Mouse (Mus musculus): ENCODE measurements at regions not wholly inside any gene's neighbourhood (a gene's known extent, or its start where the extent isn't known, plus 50 kb on each side); places are given as distances from the start of the nearest gene placed in this dataset.

- H3K4me2 ChIP-seq (ENCODE audit: low read depth, low read length), result no peak overlapping the region
- WGBS (ENCODE audit: insufficient replicate concordance), result 49% methylated on average over 4 of the region's 4 CpGs
- no peaks in the 10 kb centered on the region for H3K27me3 ChIP-seq (ENCODE audit: control insufficient read depth, insufficient read depth, low read depth, low read length)
- ATAC-seq (ENCODE audit: low read depth), result no peak
- H3K4me1 ChIP-seq (ENCODE audit: control insufficient read depth, low read depth, low read length), result no peaks in the 10 kb centered on the region
- H3K36me3 ChIP-seq (ENCODE audit: control insufficient read depth, insufficient read depth), result no peaks in the 10 kb centered on the region
- H3K27ac ChIP-seq (ENCODE audit: low read length), result no peak overlapping the region
- H3K4me3 ChIP-seq (ENCODE audit: low read depth, low read length), result no peak overlapping the region
- H3K9ac ChIP-seq (ENCODE audit: low read depth, low read length), result no peak overlapping the region
- no peaks in the 10 kb centered on the region for H3K9me3 ChIP-seq (replicated peaks; ENCODE audit: control insufficient read depth, low read length)
These were observed 118.9 kb upstream of the Tbl1x start for GRCm38 (mm10) chrX:77391760-77392446.

GRCm38 (mm10) chrX:77406896-77407295 lies 103.9 kb upstream of the Tbl1x start:
- Histone ChIP-seq H3K4me2 (ENCODE audit: low read depth, low read length) (no peak overlapping the region), H3K9me3 (replicated peaks; ENCODE audit: control insufficient read depth, low read length) (no peaks in the 10 kb centered on the region), H3K36me3 (ENCODE audit: control insufficient read depth, insufficient read depth) (no peaks in the 10 kb centered on the region), H3K9ac (ENCODE audit: low read depth, low read length) (no peak overlapping the region), H3K4me3 (ENCODE audit: low read depth, low read length) (no peak overlapping the region), H3K4me1 (ENCODE audit: control insufficient read depth, low read depth, low read length) (no peaks in the 10 kb centered on the region), H3K27me3 (ENCODE audit: control insufficient read depth, insufficient read depth, low read depth, low read length) (no peaks in the 10 kb centered on the region), H3K27ac (ENCODE audit: low read length) (no peak overlapping the region)
- WGBS (ENCODE audit: insufficient replicate concordance), result 58% methylated on average over 3 of the region's 3 CpGs
- no peak for ATAC-seq (ENCODE audit: low read depth)

GRCm38 (mm10) chrX:77407925-77408324 lies 102.9 kb upstream of the Tbl1x start:
- H3K4me2 ChIP-seq (ENCODE audit: low read depth, low read length), result no peak overlapping the region
- WGBS (ENCODE audit: insufficient replicate concordance), result 47% methylated on average over 3 of the region's 3 CpGs
- H3K36me3 ChIP-seq (ENCODE audit: control insufficient read depth, insufficient read depth), result no peaks in the 10 kb centered on the region
- H3K4me1 ChIP-seq (ENCODE audit: control insufficient read depth, low read depth, low read length), result no peaks in the 10 kb centered on the region
- no peak overlapping the region for H3K4me3 ChIP-seq (ENCODE audit: low read depth, low read length)
- H3K27me3 ChIP-seq (ENCODE audit: control insufficient read depth, insufficient read depth, low read depth, low read length), result no peaks in the 10 kb centered on the region
- no peak for ATAC-seq (ENCODE audit: low read depth)
- no peak overlapping the region for H3K27ac ChIP-seq (ENCODE audit: low read length)
- H3K9me3 ChIP-seq (replicated peaks; ENCODE audit: control insufficient read depth, low read length), result no peaks in the 10 kb centered on the region
- H3K9ac ChIP-seq (ENCODE audit: low read depth, low read length), result no peak overlapping the region

- H3K4me1 ChIP-seq (ENCODE audit: control insufficient read depth, low read depth, low read length), result no peaks in the 10 kb centered on the region
- no peak for ATAC-seq (ENCODE audit: low read depth)
- no peak overlapping the region for H3K4me3 ChIP-seq (ENCODE audit: low read depth, low read length)
- 58% methylated on average over 7 of the region's 7 CpGs for WGBS (ENCODE audit: insufficient replicate concordance)
- no peak overlapping the region for H3K9ac ChIP-seq (ENCODE audit: low read depth, low read length)
- H3K27ac ChIP-seq (ENCODE audit: low read length), result no peak overlapping the region
- no peaks in the 10 kb centered on the region for H3K9me3 ChIP-seq (replicated peaks; ENCODE audit: control insufficient read depth, low read length)
- no peak overlapping the region for H3K4me2 ChIP-seq (ENCODE audit: low read depth, low read length)
- no peaks in the 10 kb centered on the region for H3K27me3 ChIP-seq (ENCODE audit: control insufficient read depth, insufficient read depth, low read depth, low read length)
- no peaks in the 10 kb centered on the region for H3K36me3 ChIP-seq (ENCODE audit: control insufficient read depth, insufficient read depth)
These were observed 101.4 kb upstream of the Tbl1x start for GRCm38 (mm10) chrX:77409370-77409769.

- no peak for ATAC-seq (ENCODE audit: low read depth)
- Histone ChIP-seq H3K4me3 (ENCODE audit: low read depth, low read length) (no peak overlapping the region), H3K9me3 (replicated peaks; ENCODE audit: control insufficient read depth, low read length) (no peaks in the 10 kb centered on the region), H3K4me1 (ENCODE audit: control insufficient read depth, low read depth, low read length) (no peaks in the 10 kb centered on the region), H3K27ac (ENCODE audit: low read length) (no peak overlapping the region), H3K4me2 (ENCODE audit: low read depth, low read length) (no peak overlapping the region), H3K9ac (ENCODE audit: low read depth, low read length) (no peak overlapping the region), H3K36me3 (ENCODE audit: control insufficient read depth, insufficient read depth) (no peaks in the 10 kb centered on the region), H3K27me3 (ENCODE audit: control insufficient read depth, insufficient read depth, low read depth, low read length) (no peaks in the 10 kb centered on the region)
These were observed 100.0 kb upstream of the Tbl1x start for GRCm38 (mm10) chrX:77410812-77411211.

GRCm38 (mm10) chrX:77414156-77414555 lies 96.7 kb upstream of the Tbl1x start:
- H3K27me3 ChIP-seq (ENCODE audit: control insufficient read depth, insufficient read depth, low read depth, low read length), result no peaks in the 10 kb centered on the region
- no peaks in the 10 kb centered on the region for H3K36me3 ChIP-seq (ENCODE audit: control insufficient read depth, insufficient read depth)
- H3K27ac ChIP-seq (ENCODE audit: low read length), result no peak overlapping the region
- no peak overlapping the region for H3K9ac ChIP-seq (ENCODE audit: low read depth, low read length)
- no peak overlapping the region for H3K4me2 ChIP-seq (ENCODE audit: low read depth, low read length)
- no peaks in the 10 kb centered on the region for H3K4me1 ChIP-seq (ENCODE audit: control insufficient read depth, low read depth, low read length)
- H3K4me3 ChIP-seq (ENCODE audit: low read depth, low read length), result no peak overlapping the region
- no peaks in the 10 kb centered on the region for H3K9me3 ChIP-seq (replicated peaks; ENCODE audit: control insufficient read depth, low read length)
- ATAC-seq (ENCODE audit: low read depth), result no peak

GRCm38 (mm10) chrX:77417766-77418165 lies 93.0 kb upstream of the Tbl1x start:
- Histone ChIP-seq H3K4me3 (ENCODE audit: low read depth, low read length) (no peak overlapping the region), H3K27me3 (ENCODE audit: control insufficient read depth, insufficient read depth, low read depth, low read length) (no peaks in the 10 kb centered on the region), H3K4me1 (ENCODE audit: control insufficient read depth, low read depth, low read length) (no peaks in the 10 kb centered on the region), H3K27ac (ENCODE audit: low read length) (no peak overlapping the region), H3K9me3 (replicated peaks; ENCODE audit: control insufficient read depth, low read length) (no peaks in the 10 kb centered on the region), H3K9ac (ENCODE audit: low read depth, low read length) (no peak overlapping the region), H3K4me2 (ENCODE audit: low read depth, low read length) (no peak overlapping the region), H3K36me3 (ENCODE audit: control insufficient read depth, insufficient read depth) (no peaks in the 10 kb centered on the region)
- no peak for ATAC-seq (ENCODE audit: low read depth)

- H3K4me3 ChIP-seq (ENCODE audit: low read depth, low read length), result no peak overlapping the region
- H3K9ac ChIP-seq (ENCODE audit: low read depth, low read length), result no peak overlapping the region
- H3K27ac ChIP-seq (ENCODE audit: low read length), result no peak overlapping the region
- no peak overlapping the region for H3K4me2 ChIP-seq (ENCODE audit: low read depth, low read length)
- no peaks in the 10 kb centered on the region for H3K27me3 ChIP-seq (ENCODE audit: control insufficient read depth, insufficient read depth, low read depth, low read length)
- no peaks in the 10 kb centered on the region for H3K4me1 ChIP-seq (ENCODE audit: control insufficient read depth, low read depth, low read length)
- no peaks in the 10 kb centered on the region for H3K36me3 ChIP-seq (ENCODE audit: control insufficient read depth, insufficient read depth)
- no peaks in the 10 kb centered on the region for H3K9me3 ChIP-seq (replicated peaks; ENCODE audit: control insufficient read depth, low read length)
- 58% methylated on average over 2 of the region's 2 CpGs for WGBS (ENCODE audit: insufficient replicate concordance)
- ATAC-seq (ENCODE audit: low read depth), result no peak
These were observed 88.6 kb upstream of the Tbl1x start for GRCm38 (mm10) chrX:77422206-77422605.

GRCm38 (mm10) chrX:77424792-77425727 lies 85.8 kb upstream of the Tbl1x start:
- H3K9ac ChIP-seq (ENCODE audit: low read depth, low read length), result no peak overlapping the region
- WGBS (ENCODE audit: insufficient replicate concordance), result 43% methylated on average over 3 of the region's 3 CpGs
- peak; percentile 63 for ATAC-seq (ENCODE audit: low read depth)
- H3K36me3 ChIP-seq (ENCODE audit: control insufficient read depth, insufficient read depth), result no peaks in the 10 kb centered on the region
- H3K9me3 ChIP-seq (replicated peaks; ENCODE audit: control insufficient read depth, low read length), result no peaks in the 10 kb centered on the region
- H3K4me1 ChIP-seq (ENCODE audit: control insufficient read depth, low read depth, low read length), result no peaks in the 10 kb centered on the region
- H3K27ac ChIP-seq (ENCODE audit: low read length), result no peak overlapping the region; the same call in 1 of the 2 replicates
- H3K4me3 ChIP-seq (ENCODE audit: low read depth, low read length), result no peak overlapping the region
- H3K27me3 ChIP-seq (ENCODE audit: control insufficient read depth, insufficient read depth, low read depth, low read length), result no peaks in the 10 kb centered on the region
- H3K4me2 ChIP-seq (ENCODE audit: low read depth, low read length), result no peak overlapping the region

Data from liver, embryonic 16.5 days (tissue).